Mouse (Mus musculus): ENCODE data around the gene Pum3.

- no peak for TF ChIP-seq CTCF (IDR thresholded peaks at IDR 0.05; ENCODE audit: control insufficient read depth, insufficient read depth, insufficient replicate concordance, low read depth, low read length)
- TF ChIP-seq POLR2A (IDR thresholded peaks at IDR 0.05; ENCODE audit: control insufficient read depth, low read depth, low read length), result no peak
These were observed 32.4 kb downstream of the Pum3 start for GRCm38 (mm10) chr19:27397223-27397622.
